Mouse (Mus musculus) urinary bladder, postnatal 4 days (tissue): Measurements from ENCODE around the gene Tmem107.
A peak's percentile ranks its signal among the peaks of the same experiment; 100 is the strongest.

ENCODE experiments used
- DNase-seq, 2 experiments: peaks; one replicate each; pipeline ENCODE4 v3.0.0; 2021 to 2022; ENCODE audit warnings: low spot score in 2 of 2

Tmem107 gene

GRCm38 (mm10) chr11:69122336-69122951 lies 51.8 kb downstream of the Tmem107 start, which contains the start of gene 9130213A22Rik:
TSS of gene 9130213A22Rik (minus strand) at chr11:69122589.
- DNase-seq: peak; percentile 90 to 91
